Mouse (Mus musculus) heart, adult 11 months (tissue): ENCODE measurements around the gene Cdc42ep1.

Experiments used
- DNase-seq: peaks from one replicate; pipeline ENCODE4 v3.0.0; 2022

Cdc42ep1 gene

DNA sequence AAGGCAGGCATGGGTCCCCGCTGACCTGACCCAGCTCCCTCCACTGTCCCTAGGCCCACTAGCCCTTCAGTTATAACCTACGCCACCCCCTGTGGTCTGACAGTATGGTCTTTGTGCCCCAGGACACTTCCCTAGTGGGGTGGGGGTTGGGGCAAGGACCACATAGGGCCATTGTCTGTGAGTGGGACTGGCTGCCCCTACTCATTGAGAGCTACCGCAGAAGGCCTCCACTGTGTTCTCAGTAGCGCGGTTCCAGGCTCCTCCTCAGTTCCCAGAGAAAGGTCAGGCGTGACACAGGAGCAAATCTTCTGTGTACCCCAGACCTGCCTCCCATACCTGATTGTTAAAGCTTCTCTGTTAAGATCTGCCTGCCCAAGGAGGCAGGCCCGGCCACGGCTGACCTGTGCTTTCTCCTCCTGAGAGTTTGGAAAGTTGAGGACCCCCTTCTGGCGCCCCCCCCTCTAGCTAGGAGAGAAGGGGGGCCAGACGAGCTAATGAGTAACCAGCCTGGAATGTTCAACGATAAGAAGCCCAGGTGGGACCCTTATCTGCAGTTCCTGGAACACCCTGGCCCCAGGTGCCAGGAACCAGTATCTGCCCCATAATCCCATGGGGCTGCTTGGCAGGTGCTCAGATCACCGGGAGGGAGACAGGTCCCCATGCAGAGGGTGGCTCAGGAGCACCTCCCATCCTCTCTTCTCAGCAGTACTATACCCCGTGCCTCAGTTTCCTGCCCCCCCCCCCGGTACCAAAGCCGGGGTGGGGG is 7.8 kb downstream of the Cdc42ep1 start:
- peak; percentile 94 for DNase-seq

DNA sequence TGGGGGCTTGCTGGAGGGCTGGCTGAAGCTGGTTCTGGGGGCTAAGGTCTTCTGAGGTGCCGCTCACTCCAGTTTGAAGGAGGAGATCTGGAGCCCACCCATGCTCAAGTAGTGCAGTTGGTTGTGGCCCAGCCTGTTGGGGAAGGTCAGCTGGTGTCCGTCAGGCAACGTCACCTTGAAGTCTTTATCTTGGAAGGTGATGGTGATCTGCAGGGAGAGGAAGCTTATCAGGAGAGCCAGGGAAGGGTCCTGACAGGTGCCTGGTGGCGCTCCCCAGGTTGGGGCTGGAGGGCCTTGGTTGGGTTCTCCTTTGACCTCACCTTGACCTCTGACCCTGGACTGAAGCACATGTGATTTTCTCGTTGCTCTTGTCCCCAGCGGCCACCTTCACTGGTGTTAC is 8.5 kb downstream of the Cdc42ep1 start:
- DNase-seq: no peak

GRCm38 (mm10) chr15:78851505-78852153 is 9.2 kb downstream of the Cdc42ep1 start:
- peak; percentile 99 for DNase-seq

GRCm38 (mm10) chr15:78855303-78855965 is 13.0 kb downstream of the Cdc42ep1 start, which contains the start of gene Lgals2:
Gene Lgals2, minus strand, starts transcription at chr15:78855529.
- DNase-seq: no peak

DNA sequence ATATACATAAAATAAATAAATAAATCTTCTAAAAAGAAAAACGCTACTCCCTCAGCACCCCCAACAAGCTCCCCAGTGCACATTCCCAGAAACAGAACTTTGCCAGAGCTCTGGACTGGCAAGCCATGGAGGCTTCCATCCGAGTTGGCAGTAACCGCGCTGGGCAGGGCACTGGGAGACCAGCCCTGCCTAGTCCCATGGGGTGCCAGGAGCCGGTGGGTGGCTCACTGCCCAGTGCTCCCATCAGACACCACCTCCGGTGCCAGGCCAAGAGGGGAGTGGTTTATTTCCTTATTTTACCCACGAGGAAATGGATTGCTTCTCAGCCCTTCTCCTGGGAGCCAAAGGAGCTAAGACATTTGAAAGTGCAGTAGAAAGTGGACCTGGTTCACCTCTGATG is 14.6 kb downstream of the Cdc42ep1 start:
- peak; percentile 96 for DNase-seq

- no peak for DNase-seq
Measured at GRCm38 (mm10) chr15:78859311-78859710, 16.9 kb downstream of the Cdc42ep1 start.

GRCm38 (mm10) chr15:78859714-78860113 is 17.3 kb downstream of the Cdc42ep1 start:
- no peak for DNase-seq

DNA sequence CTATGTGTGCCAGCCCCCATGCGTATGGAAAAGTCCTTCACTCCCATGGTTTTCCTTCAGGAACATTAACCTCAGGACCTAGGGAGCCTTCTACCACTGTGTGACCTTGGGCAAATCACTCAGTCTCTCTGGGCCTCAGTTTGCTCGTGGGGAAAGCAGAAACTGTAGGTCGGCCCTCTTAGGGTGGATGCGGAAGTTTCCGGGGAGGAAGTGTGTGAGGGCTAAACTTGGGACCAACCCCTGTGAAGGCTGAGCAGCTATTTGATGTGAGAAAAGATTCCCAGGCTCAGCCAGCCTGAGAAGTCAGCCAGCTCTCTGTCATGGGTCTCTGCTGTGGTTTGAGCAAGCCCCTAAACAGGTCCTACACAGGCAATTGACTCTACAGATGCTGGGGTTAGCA is 19.9 kb downstream of the Cdc42ep1 start:
- DNase-seq: peak; percentile 89

GRCm38 (mm10) chr15:78863154-78863553 is 20.7 kb downstream of the Cdc42ep1 start:
- no peak for DNase-seq

- peak; percentile 95 for DNase-seq
Measured at GRCm38 (mm10) chr15:78863852-78864253, 21.4 kb downstream of the Cdc42ep1 start.

DNA sequence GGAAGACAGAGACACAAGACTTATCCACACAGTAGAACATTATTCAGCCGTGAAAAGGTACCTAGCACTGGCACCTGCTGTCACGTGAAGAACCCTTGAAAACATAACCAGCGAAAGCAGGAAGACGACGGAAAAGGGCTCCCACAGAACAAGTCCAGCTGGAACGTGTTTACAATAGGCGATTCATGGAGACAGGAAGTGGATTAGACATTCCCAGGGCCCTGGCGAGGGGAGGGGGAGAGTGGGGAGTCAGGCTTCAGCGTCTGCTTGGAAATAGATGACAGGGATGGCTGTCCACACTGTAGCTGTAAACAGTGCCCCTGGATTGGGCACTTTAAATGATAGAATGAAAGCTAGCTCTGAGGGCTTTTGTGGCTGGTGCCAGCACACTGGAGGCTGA is 26.0 kb downstream of the Cdc42ep1 start:
- DNase-seq: peak; percentile 97

GRCm38 (mm10) chr15:78868826-78869233 is 26.4 kb downstream of the Cdc42ep1 start:
- DNase-seq: peak; percentile 89

GRCm38 (mm10) chr15:78869775-78870174 is 27.4 kb downstream of the Cdc42ep1 start:
- DNase-seq: peak; percentile 94

GRCm38 (mm10) chr15:78872021-78872608 is 29.7 kb downstream of the Cdc42ep1 start:
- DNase-seq: no peak

GRCm38 (mm10) chr15:78873803-78874435 is 31.5 kb downstream of the Cdc42ep1 start:
- peak; percentile 86 for DNase-seq

DNA sequence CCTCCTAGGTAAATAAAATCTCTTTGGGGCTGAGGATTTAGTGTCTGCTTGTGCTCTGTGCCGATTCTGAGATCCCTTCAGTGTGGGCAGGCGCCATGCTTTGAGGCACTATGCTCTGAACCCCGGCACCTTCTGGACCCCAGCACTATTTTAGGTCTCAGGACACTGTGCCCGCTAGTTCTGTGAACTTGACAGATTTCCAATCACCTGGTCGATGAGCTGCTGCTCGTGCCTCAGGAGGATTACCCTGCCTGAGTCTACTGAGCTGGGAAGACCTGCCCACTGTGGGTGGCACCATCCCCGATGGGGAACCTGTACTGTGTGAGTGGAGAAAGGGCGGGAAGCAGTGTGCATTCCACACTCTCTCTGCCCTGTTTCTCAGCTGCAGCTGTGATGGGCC is 32.6 kb downstream of the Cdc42ep1 start:
- DNase-seq: peak; percentile 92

DNA sequence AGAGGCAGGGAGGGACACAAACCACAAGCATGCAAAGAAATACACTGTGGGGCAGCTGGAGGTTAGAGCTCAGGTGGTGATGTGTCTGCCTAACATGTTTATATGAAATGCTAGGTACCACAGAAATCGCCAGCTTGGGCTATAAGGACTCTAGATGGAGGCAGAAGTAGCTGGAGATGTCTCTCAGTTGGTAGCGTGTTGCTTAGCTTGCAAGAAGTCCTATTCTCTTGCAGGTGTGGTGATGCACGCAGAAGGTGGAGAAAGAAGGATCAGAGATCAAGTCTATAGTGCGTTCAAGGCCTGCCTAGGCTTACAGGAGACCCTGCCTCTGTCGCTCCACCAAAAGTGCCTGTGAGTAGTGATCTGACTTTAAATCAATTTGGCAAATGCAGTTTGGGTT is 33.1 kb downstream of the Cdc42ep1 start:
- DNase-seq: peak; percentile 89

DNA sequence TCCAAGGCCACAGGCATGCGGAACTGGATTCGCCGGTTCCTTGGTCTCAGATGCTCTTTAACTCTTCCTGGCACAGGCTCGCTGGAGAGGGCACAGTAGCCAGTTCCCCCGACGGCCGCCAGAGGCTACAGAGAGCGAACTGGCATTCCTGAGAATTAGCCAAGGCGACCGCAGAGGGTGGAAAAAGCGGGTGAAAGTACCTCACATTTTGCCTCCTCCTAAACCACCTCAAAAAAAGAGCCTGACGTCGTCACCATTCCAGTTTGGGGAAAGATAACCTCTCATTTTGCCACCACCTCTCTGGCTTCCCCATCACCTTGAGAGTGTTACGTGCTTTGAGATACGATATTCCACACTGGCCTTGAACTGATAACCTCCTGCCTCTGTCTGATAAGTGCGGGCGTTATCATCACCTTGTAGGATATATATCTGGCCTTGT is 33.9 kb downstream of the Cdc42ep1 start:
- peak; percentile 97 for DNase-seq

GRCm38 (mm10) chr15:78876991-78877809 is 34.8 kb downstream of the Cdc42ep1 start, which contains the start of gene Gga1:
Gene Gga1, plus strand, starts transcription at chr15:78877190.
- DNase-seq: peak; percentile 99

DNA sequence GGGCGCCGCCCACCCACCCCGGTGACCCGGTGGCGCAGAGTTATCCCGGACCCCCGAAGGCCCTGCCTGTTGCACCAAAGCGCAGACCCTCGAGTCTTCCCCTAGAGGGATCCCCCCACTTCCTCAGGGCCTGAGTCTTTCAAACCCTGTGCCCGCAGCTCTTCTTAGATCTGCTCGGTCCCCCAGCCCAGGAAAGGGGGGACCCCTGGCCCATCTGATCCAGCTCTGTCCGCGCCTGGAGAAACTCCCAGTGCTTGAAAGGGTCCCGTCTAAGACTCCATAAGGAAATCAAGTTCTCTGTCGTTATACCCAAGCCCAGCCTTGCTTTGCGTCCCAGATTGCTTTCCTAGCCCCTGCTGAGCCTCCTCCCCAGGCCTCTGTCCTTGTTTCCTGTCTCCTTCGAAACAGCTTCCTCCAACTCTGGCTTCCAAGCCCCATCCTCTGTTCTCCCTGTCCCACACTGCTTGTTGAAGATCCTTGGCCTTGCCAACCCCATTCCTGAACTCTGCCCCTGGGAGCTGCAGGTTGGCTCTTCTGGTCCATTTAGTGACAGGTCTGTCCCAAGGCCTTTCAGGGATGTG is 35.5 kb downstream of the Cdc42ep1 start:
- peak; percentile 95 for DNase-seq

DNA sequence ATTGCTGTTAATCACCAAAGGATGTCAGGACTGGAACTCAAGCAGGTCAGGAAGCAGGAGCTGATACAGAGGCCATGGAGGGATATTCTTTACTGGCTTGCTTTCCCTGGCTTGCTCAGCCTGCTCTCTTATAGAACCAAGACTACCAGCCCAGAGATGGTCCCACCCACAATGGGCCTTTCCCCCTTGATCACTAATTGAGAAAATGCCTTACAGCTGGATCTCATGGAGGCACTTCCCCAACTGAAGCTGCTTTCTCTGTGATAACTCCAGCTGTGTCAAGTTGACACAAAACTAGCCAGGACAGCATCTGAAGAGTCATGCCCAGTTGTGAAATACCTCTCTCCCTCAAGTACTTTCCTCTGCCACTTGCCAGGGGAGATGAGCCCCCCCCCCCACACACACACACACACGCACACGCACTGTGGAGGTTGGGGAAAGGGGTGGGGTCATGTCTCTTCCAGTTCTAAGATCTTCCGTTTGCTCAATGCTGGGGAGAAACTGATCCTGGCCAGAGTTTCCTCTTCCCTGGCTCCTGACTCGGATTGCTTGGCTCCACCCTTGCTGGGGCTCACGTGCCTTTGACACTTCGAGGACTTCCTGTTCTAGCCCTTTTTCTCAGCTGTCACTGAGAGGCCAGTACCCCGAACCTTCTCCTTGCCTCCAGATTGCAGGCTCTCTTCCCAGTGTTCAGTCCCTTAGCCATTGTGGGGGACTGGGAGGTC is 36.5 kb downstream of the Cdc42ep1 start:
- DNase-seq: peak; percentile 97
